ENCODE assay signal across 8 mouse cellular contexts in genomic region chr19:8984255-8984868, GRCm38 (mm10). TPM values are rescaled to one million over a fixed set of nuclear protein-coding genes. Genes with fewer than 3 reads are reported as not detected.
DNase-seq lines count a peak whose midpoint lies in the region; ATAC-seq lines count a peak whose summit lies in the region.

No protein-coding gene starts in this region.

- peaks cover 51% of the 10 kb centered on the region for H3K4me1 ChIP-seq in forebrain, embryonic 12.5 days
- peaks cover 26% of the 10 kb centered on the region for H3K4me1 ChIP-seq in liver, embryonic 11.5 days (replicated peaks; ENCODE audit: control insufficient read depth, insufficient read depth, low read length)

- H3K27ac ChIP-seq in forebrain, embryonic 12.5 days, result peak overlapping the region; percentile 76
- H3K27ac ChIP-seq in liver, embryonic 11.5 days (ENCODE audit: low read depth, low read length), result 0 out of 2 replicates have a peak overlapping the region, but pooled peaks have one; percentile 17

- 5% methylated on average over 7 of the region's 7 CpGs for WGBS in forebrain, embryonic 12.5 days
- WGBS in liver, embryonic 11.5 days, result 46% methylated on average over 7 of the region's 7 CpGs

- ATAC-seq in activated CD4-positive, CD25-positive, alpha-beta regulatory T cell, adult 4 months, result peak; percentile 90
- peak; percentile 86 for ATAC-seq in forebrain, embryonic 12.5 days (ENCODE audit: low FRiP score)
- no peak for ATAC-seq in liver, embryonic 11.5 days (replicated peaks; ENCODE audit: low FRiP score)

- H3K27me3 ChIP-seq in forebrain, embryonic 12.5 days, result peaks cover 23% of the 10 kb centered on the region
- peaks cover 15% of the 10 kb centered on the region for H3K27me3 ChIP-seq in liver, embryonic 11.5 days (replicated peaks; ENCODE audit: control insufficient read depth, insufficient read depth, low read length)

- intact Hi-C loops in heart, postnatal 36 days (cut with DNase I), result no loop called here

- no peaks in the 10 kb centered on the region for H3K9me3 ChIP-seq in forebrain, embryonic 12.5 days
- no peaks in the 10 kb centered on the region for H3K9me3 ChIP-seq in liver, embryonic 11.5 days (ENCODE audit: control insufficient read depth, low read length)

- peak; percentile 49 to 64 for DNase-seq in layer of hippocampus, postnatal 10 days (ENCODE audit: low spot score in 2 of 2)
- no peak for DNase-seq in layer of hippocampus, postnatal 36 days
- peak; percentile 67 to 74 for DNase-seq in heart, postnatal 36 days
- no peak for DNase-seq in liver, embryonic 11.5 days (ENCODE audit: low spot score)
- DNase-seq in natural killer cell, adult 2 months (ENCODE audit: low spot score in 2 of 2), result peak; percentile 92 to 94
- no peak for DNase-seq in cerebellum, postnatal 36 days

- H3K4me3 ChIP-seq in forebrain, embryonic 12.5 days (replicated peaks), result peak overlapping the region; percentile 6; the same call in 1 of the 2 replicates
- no peak overlapping the region for H3K4me3 ChIP-seq in liver, embryonic 11.5 days (ENCODE audit: low read depth, low read length)

- H3K36me3 ChIP-seq in forebrain, embryonic 12.5 days (replicated peaks), result peaks cover 19% of the 10 kb centered on the region
- H3K36me3 ChIP-seq in liver, embryonic 11.5 days (ENCODE audit: control insufficient read depth, insufficient read depth, low read length), result peaks cover 8% of the 10 kb centered on the region

- H3K4me2 ChIP-seq in forebrain, embryonic 12.5 days, result peak overlapping the region; percentile 41
- no peak overlapping the region for H3K4me2 ChIP-seq in liver, embryonic 11.5 days

- 0 out of 2 replicates have a peak overlapping the region, but pooled peaks have one; percentile 34 for H3K9ac ChIP-seq in forebrain, embryonic 12.5 days
- no peak overlapping the region for H3K9ac ChIP-seq in liver, embryonic 11.5 days (ENCODE audit: low read depth, low read length)

RNA-seq across cellular contexts. Expression of gene Ahnak, which starts 4.7 kb away (rescaled TPM):
- 10 to 100 TPM; 17.2 to 18.5 TPM for total RNA-seq in layer of hippocampus, postnatal 10 days (2021)
- total RNA-seq in layer of hippocampus, postnatal 36 days (2021), result 10 to 100 TPM; 14.5 to 24.0 TPM
- polyA plus RNA-seq in activated CD4-positive, CD25-positive, alpha-beta regulatory T cell, adult 4 months (2017; shearing (Covaris generic)), result 10 to 100 TPM; 47.2 to 60.1 TPM
- polyA plus RNA-seq in forebrain, embryonic 12.5 days (2016; fragmentation: Nextera tagmentation; extraction: Ambion mirVana), result 6.4 and 8.5 TPM in 2 replicates
- 100 to 1,000 TPM; 362 to 377 TPM for total RNA-seq in heart, postnatal 36 days (2021)
- polyA plus RNA-seq in liver, embryonic 11.5 days (2014; fragmentation: Nextera tagmentation; extraction: Ambion mirVana), result 2.6 and 3.7 TPM in 2 replicates

RNA-seq across cellular contexts. Expression of gene Eef1g, which starts 17.5 kb away (rescaled TPM):
- 100 to 1,000 TPM; 283 to 287 TPM for total RNA-seq in layer of hippocampus, postnatal 10 days (2021)
- 100 to 1,000 TPM; 233 to 254 TPM for total RNA-seq in layer of hippocampus, postnatal 36 days (2021)
- 100 to 1,000 TPM; 589 to 842 TPM for polyA plus RNA-seq in activated CD4-positive, CD25-positive, alpha-beta regulatory T cell, adult 4 months (2017; shearing (Covaris generic))
- polyA plus RNA-seq in forebrain, embryonic 12.5 days (2016; fragmentation: Nextera tagmentation; extraction: Ambion mirVana), result 365 and 373 TPM in 2 replicates
- total RNA-seq in heart, postnatal 36 days (2021), result 100 to 1,000 TPM; 246 to 250 TPM
- 598 and 618 TPM in 2 replicates for polyA plus RNA-seq in liver, embryonic 11.5 days (2014; fragmentation: Nextera tagmentation; extraction: Ambion mirVana)

RNA-seq across cellular contexts. Expression of gene Tut1, which starts 30.7 kb away (rescaled TPM):
- 10 to 100 TPM; 15.6 to 16.2 TPM for total RNA-seq in layer of hippocampus, postnatal 10 days (2021)
- total RNA-seq in layer of hippocampus, postnatal 36 days (2021), result 10 to 100 TPM; 19.6 to 19.7 TPM
- 10 to 100 TPM; 21.3 to 25.1 TPM for polyA plus RNA-seq in activated CD4-positive, CD25-positive, alpha-beta regulatory T cell, adult 4 months (2017; shearing (Covaris generic))
- 36.9 and 37.0 TPM in 2 replicates for polyA plus RNA-seq in forebrain, embryonic 12.5 days (2016; fragmentation: Nextera tagmentation; extraction: Ambion mirVana)
- 1 to 10 TPM; 8.1 to 8.9 TPM for total RNA-seq in heart, postnatal 36 days (2021)
- 42.4 and 43.2 TPM in 2 replicates for polyA plus RNA-seq in liver, embryonic 11.5 days (2014; fragmentation: Nextera tagmentation; extraction: Ambion mirVana)

RNA-seq across cellular contexts. Expression of gene Mta2, which starts 42.7 kb away (rescaled TPM):
- total RNA-seq in layer of hippocampus, postnatal 10 days (2021), result 10 to 100 TPM; 60.6 to 67.9 TPM
- total RNA-seq in layer of hippocampus, postnatal 36 days (2021), result 10 to 100 TPM; 54.7 to 60.7 TPM
- 100 to 1,000 TPM in 1 of 2 experiments, 10 to 100 TPM in 1; 58.5 to 101 TPM for polyA plus RNA-seq in activated CD4-positive, CD25-positive, alpha-beta regulatory T cell, adult 4 months (2017; shearing (Covaris generic))
- polyA plus RNA-seq in forebrain, embryonic 12.5 days (2016; fragmentation: Nextera tagmentation; extraction: Ambion mirVana), result 193 and 206 TPM in 2 replicates
- 10 to 100 TPM; 33.2 to 38.5 TPM for total RNA-seq in heart, postnatal 36 days (2021)
- polyA plus RNA-seq in liver, embryonic 11.5 days (2014; fragmentation: Nextera tagmentation; extraction: Ambion mirVana), result 75.6 and 81.1 TPM in 2 replicates

RNA-seq across cellular contexts. Expression of gene Eml3, which starts 55.0 kb away (rescaled TPM):
- total RNA-seq in layer of hippocampus, postnatal 10 days (2021), result 10 to 100 TPM; 11.0 to 11.9 TPM
- total RNA-seq in layer of hippocampus, postnatal 36 days (2021), result 10 to 100 TPM; 10.9 to 11.8 TPM
- polyA plus RNA-seq in activated CD4-positive, CD25-positive, alpha-beta regulatory T cell, adult 4 months (2017; shearing (Covaris generic)), result 10 to 100 TPM; 20.4 to 25.1 TPM
- polyA plus RNA-seq in forebrain, embryonic 12.5 days (2016; fragmentation: Nextera tagmentation; extraction: Ambion mirVana), result 13.2 and 13.8 TPM in 2 replicates
- total RNA-seq in heart, postnatal 36 days (2021), result 10 to 100 TPM in 1 of 2 experiments, 1 to 10 TPM in 1; 9.5 to 11.0 TPM
- polyA plus RNA-seq in liver, embryonic 11.5 days (2014; fragmentation: Nextera tagmentation; extraction: Ambion mirVana), result 22.6 and 26.1 TPM in 2 replicates

Comparison
In these comparisons a context has a peak if more than half of its experiments do, and no peak if none do; other contexts are left out.
1. DNase-seq: peak in layer of hippocampus, postnatal 10 days (2 of 2), heart, postnatal 36 days (2 of 2) and natural killer cell, adult 2 months (2 of 2); none in layer of hippocampus, postnatal 36 days (0 of 2), liver, embryonic 11.5 days (single experiment) and cerebellum, postnatal 36 days (0 of 2).
2. RNA of gene Ahnak, which starts 4.7 kb away (total RNA-seq): 362 to 377 TPM in heart, postnatal 36 days; 14.5 to 24.0 TPM in layer of hippocampus, postnatal 36 days and 17.2 to 18.5 TPM in layer of hippocampus, postnatal 10 days; every median in the first group is over 10 times any median in the second.